Mouse (Mus musculus) lung, postnatal 25 days (tissue): ENCODE data around the gene Morn3.
A peak's percentile ranks its signal among the peaks of the same experiment; 100 is the strongest.

Source experiments
- DNase-seq: peaks from one replicate; pipeline ENCODE4 v3.0.0; 2022; ENCODE audit warnings: low spot score

Gene Morn3

GRCm38 (mm10) chr5:123021438-123021837 lies 25.4 kb downstream of the Morn3 start:
- no peak for DNase-seq

- no peak for DNase-seq
Measured at GRCm38 (mm10) chr5:123020426-123020825, 26.4 kb downstream of the Morn3 start.

- DNase-seq: peak; percentile 40
Measured at GRCm38 (mm10) chr5:123019336-123020016, 27.3 kb downstream of the Morn3 start.

GRCm38 (mm10) chr5:123017504-123017903 lies 29.3 kb downstream of the Morn3 start:
- peak; percentile 38 for DNase-seq

DNA sequence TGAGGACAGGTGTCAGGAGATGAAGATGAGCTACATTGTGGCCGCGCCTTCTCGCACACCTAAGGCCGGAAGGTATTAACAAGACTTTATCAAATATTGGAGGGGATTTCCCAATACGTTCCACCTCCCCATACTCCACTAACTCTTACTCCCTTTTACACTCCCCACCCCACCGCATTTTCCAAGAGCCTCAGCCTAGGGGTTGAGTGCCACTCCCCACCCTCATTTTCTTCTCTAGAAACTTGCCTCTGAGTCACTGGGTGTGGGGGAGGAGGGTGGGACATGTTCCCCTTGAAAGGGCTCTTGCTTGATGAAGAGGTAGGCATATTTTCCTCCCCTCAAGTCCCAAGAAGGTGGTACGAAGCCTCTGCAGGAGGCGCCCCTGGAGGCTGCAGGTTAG lies 30.9 kb downstream of the Morn3 start:
- peak; percentile 48 for DNase-seq

DNA sequence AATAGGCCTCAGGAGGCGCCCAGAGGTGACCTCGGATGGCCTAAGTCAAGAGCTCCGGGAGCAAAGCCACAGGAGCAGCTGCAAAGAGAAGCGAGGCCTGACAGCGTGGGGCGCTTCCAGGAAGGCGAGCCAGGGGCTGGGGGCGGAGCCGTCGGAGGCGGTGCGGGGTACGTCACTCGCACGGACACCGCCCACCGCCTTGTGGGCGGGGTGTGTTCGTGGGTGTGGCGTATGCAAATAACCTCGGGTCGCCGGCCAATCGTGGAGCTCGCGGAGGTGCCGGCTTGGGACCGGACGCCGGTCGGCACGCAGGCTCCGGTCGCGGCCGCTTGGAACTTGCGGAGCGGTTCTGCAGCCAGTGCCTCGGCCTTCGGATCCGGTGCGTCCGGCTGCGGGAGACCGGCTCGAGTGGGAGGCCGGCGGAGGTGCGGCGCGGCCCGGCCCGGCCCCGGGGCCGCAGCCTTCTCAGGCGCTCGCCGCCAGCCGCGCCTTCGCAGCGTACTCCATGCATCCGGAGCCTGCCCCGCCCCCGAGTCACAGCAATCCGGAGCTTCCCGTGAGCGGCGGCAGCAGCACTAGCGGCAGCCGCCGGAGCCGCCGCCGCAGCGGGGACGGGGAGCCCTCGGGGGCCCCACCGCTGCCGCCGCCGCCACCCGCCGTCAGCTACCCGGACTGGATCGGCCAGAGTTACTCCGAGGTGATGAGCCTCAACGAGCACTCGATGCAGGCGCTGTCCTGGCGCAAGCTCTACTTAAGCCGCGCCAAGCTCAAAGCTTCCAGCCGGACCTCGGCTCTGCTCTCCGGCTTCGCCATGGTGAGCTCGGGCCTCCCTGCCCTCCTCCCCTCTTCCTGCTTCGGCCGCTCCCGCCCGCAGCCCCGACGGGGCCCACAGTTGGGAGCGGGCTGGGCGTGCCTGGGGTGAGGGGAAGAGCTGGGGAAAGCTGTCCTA lies 31.8 kb downstream of the Morn3 start, which contains the start of gene Orai1:
Gene Orai1 (plus strand): TSS at position 322 of the 949 bp plus-strand sequence.
- peak; percentile 98 for DNase-seq

DNA sequence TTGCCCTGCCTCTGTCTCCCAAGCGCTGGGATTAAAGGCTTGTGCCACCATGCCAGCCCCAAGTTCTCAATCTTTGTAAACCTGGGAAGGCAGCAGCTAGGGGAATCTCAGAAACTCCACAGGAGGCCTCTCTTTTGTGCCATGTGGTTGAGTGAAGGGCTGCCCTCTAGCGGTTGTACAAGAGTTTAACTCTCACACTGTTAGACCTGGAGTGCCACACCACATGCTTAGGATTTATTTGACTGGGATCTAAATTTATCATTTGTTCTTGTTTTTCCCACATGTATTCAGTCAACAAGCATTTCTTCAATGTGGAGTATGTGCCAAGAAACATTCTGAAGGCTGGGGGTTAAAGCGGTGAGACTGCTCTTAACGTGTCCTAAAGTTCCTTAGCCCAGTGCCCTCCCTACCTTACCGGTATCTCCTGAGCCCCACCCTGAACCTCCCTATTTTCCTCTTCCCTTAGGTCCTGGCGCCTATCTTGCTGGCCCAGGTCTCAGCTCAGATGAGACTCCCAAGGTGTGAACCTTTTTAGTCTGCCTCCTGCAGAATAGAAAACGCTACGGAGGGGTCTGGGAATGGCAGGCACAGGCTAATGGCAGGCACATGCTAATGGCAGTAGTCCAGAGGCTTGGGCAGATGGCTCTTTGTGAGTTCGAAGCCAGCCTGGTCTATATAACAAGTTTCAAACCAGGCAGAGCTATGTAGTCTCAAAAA lies 33.1 kb downstream of the Morn3 start:
- DNase-seq: peak; percentile 81

DNA sequence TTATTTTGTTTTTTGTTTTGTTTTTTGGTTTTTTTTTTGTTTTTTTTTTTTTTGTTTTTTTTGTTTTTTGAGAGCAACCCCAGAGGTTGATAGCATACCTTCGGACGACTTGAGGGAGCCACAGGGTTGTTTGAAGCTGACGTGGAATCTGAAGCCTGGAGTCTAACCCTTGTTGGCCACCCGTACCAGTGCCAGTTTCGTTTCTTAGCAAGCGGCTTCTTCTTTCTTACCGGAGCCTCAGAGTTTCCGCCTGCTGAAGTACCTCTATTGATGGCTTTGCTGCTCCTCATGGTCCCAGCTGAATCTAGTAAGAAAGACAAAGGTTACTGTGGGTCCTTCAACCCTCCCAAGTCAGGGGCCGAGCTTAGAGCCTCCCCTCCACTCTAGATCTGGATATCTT lies 35.1 kb downstream of the Morn3 start:
- DNase-seq: no peak

DNA sequence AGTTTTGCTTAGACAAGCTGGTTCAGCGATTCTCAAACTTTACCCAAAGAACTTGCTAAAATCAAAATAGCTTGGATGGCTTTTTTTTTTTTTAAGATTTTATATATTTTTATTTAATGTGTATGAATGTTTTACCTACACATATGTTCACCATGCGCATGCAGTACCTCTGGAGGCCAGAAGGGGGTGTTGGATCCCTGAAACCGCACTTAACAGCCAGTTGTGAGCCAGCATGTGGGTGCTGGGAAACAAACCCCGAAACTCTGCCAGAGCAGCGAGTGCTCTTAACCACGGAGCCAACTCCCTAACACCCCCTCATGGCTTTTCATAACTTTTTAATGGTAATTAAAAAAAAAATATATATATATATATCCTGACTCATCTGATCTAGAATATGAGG lies 36.0 kb downstream of the Morn3 start:
- no peak for DNase-seq

- DNase-seq: no peak
Measured at GRCm38 (mm10) chr5:123009873-123010272, 36.9 kb downstream of the Morn3 start.

- no peak for DNase-seq
Measured at GRCm38 (mm10) chr5:123008877-123009493, 37.8 kb downstream of the Morn3 start.

GRCm38 (mm10) chr5:123005716-123006592 lies 40.9 kb downstream of the Morn3 start:
- DNase-seq: no peak

DNA sequence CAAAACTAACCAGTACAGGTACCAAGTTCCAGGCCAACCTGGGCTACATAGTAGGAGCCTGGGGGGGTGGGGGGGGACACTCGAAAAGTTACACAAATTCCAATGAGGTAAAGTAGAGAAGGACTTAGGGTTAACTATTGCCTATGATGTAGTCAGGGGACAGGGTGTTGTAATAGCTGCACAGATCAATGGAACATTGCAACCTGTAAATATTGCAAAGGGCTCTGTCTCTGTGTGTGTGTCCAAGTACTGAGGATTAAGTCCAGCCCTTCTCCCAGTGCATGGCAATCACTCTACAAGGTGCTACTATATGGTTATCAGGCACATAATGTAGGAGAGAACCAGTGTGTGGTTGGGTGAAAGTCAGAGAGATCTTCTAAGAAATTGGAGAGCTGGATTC lies 45.9 kb downstream of the Morn3 start:
- no peak for DNase-seq

- no peak for DNase-seq
Measured at GRCm38 (mm10) chr5:122997205-122998204, 49.3 kb downstream of the Morn3 start.

GRCm38 (mm10) chr5:122994910-122995309 lies 51.9 kb downstream of the Morn3 start:
- no peak for DNase-seq

DNA sequence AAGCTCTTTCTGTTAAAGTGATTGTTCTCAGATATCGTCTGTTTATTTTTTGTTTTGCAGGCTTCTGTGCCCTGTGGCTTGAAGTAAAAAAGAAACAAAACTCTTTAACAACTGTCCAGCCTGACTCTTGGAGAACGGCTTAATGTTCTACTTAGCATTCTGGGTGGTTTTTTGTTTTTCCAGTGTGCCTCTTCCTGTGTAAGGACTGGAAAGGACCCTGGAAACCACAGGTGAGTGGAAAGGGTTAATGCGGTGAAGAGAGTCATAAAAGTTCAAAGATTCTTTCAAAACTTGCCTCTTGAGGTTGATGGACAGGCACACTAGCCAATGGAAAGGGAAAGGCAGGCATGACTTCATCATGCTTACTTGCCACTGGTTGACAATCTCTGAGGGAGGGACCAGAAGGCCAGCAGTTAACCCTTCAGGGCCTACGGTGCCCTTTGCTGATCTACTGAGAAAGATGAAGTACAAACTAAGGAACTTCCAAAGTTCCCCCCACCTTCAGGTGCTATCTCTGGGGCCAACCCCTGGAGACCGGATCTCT lies 52.4 kb downstream of the Morn3 start:
- peak; percentile 95 for DNase-seq

DNA sequence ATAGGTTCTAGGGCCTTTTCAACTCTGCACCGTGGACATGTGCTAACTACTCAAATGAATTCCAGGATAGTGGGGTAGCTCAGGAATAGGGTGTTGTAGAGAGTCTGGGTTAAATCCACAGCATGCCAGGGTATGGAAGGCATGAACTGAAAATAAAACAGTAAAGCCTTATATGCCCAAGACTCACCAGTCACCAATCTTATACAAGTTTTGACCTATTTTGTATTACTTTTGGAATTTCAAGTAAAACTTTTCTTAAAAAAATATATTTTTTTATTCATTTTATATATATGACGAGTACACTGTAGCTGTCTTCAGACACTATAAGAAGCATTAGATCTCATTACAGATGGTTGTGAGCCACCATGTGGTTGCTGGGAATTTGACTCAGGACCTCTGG lies 53.0 kb downstream of the Morn3 start:
- DNase-seq: no peak

DNA sequence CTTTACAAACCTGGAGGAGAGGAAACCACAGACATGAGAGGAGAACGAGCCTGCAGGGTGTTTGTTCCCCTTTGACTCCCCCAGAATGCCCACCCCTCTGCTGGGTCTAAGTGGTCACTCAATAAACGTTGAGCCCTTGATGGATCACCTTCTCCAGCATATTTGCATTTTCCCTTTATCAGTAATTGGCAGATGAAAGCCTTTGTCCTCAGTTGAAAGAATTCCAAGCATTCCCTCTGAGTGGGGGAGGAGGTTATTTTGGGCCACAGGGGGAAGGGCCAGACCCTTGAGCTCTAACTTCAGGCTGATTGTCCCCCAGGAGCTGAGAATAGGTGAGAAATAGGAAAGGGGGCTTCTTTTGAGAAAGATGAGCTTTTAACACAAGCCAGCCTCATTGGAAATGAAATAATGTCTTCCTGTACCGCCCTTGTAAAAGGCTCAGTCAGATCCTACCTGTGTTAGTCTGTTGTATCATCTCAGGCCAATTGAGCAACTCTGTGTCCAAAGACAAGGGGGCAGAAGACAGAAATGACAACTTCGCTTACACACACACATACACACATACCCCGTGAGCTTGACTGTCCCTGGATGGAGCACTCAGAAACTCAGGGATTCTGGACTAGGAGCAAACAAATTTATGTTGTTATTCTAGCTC lies 55.3 kb downstream of the Morn3 start:
- no peak for DNase-seq
